Mouse (Mus musculus) heart, adult 2 months (tissue): ENCODE measurements around the gene Fam83d.

Experiments
- CTCF ChIP-seq: fragments of 200-600 bp; IDR thresholded peaks from 2 replicates; pipeline ENCODE4 v1.8.1; 2022; ENCODE audit warnings: antibody characterized with exemption, mild to moderate bottlenecking, moderate library complexity
- EP300 ChIP-seq: fragments of 200-500 bp; IDR thresholded peaks from 2 replicates; pipeline ENCODE4 v1.6.1; 2011; ENCODE audit warnings: low read depth, low read length, control low read depth; ENCODE audit not compliant: insufficient read depth

DNA sequence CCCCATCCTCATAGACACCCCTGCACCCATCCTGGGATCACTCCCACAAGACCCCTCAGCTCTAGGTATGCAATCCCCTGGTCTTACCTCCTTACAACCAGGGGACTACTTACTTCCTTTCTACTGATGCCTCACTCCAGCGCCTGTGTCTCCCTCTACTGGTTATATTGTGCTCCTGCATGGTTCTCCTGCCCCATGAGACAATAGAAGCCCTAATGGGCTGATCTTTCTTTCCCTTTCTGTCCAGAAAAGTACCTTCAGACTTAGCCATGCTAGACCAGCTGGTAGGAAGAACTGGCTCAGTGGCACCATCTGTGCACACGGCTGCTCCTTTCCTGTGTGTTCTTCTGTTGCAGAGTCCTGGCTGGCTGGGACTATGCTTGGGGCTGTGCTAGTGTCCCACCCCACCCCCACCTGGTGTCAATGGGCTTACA lies 22.8 kb upstream of the Fam83d start:
- TF ChIP-seq CTCF (peak; percentile 83), EP300 (0 out of 2 replicates have a peak, but pooled peaks have one; percentile 27)
